Mouse (Mus musculus) embryonic facial prominence, embryonic 14.5 days (tissue): ENCODE measurements around the gene Gm49358. TPM values are rescaled to one million over a fixed set of nuclear protein-coding genes. Genes with fewer than 3 reads are reported as not detected.

Experiments
- ATAC-seq: fragments of 200-750 bp; cut with Nextera tagmentation; 2 replicates; pipeline ENCODE4 v1.8.0; 2017; ENCODE audit warnings: low read depth, moderate number of reproducible peaks, moderate TSS enrichment
- DNase-seq: peaks from one replicate; pipeline ENCODE4 v3.0.0-alpha.2; 2015; ENCODE audit warnings: low spot score
- H3K27ac ChIP-seq: fragments of 300-500 bp; sonication (generic); replicated peaks from 2 replicates; pipeline ENCODE4 v1.5.1; 2014; ENCODE audit warnings: low read depth, mild to moderate bottlenecking, low read length, moderate library complexity
- H3K27me3 ChIP-seq: fragments of 300-500 bp; sonication (generic); replicated peaks from 2 replicates; pipeline ENCODE4 v1.6.1; 2014; ENCODE audit warnings: low read length; ENCODE audit not compliant: control insufficient read depth, insufficient read depth
- H3K36me3 ChIP-seq: fragments of 300-500 bp; sonication (generic); 2 replicates; pipeline ENCODE4 v1.6.1; 2014; ENCODE audit warnings: low read length, mixed read lengths; ENCODE audit not compliant: control insufficient read depth, insufficient read depth
- H3K4me1 ChIP-seq: fragments of 300-500 bp; sonication (generic); 2 replicates; pipeline ENCODE4 v1.6.1; 2014; ENCODE audit warnings: antibody characterized with exemption, low read length; ENCODE audit not compliant: control insufficient read depth, insufficient read depth
- H3K4me2 ChIP-seq: fragments of 300-500 bp; sonication (generic); 2 replicates; pipeline ENCODE4 v1.6.1; 2014; ENCODE audit warnings: low read depth, mild to moderate bottlenecking, low read length, moderate library complexity, mixed read lengths
- H3K4me3 ChIP-seq: fragments of 300-500 bp; sonication (generic); 2 replicates; pipeline ENCODE4 v1.5.1; 2014; ENCODE audit warnings: low read depth, mild to moderate bottlenecking, low read length
- H3K9ac ChIP-seq: fragments of 300-500 bp; sonication (generic); 2 replicates; pipeline ENCODE4 v1.6.1; 2014; ENCODE audit warnings: low read depth, mild to moderate bottlenecking, low read length, moderate library complexity, mixed read lengths
- H3K9me3 ChIP-seq: fragments of 300-500 bp; sonication (generic); 2 replicates; pipeline ENCODE4 v1.6.1; 2016; ENCODE audit warnings: low read length; ENCODE audit not compliant: control insufficient read depth
- WGBS: fragments of 180-500 bp; shearing (Covaris S2); extraction: QIAGEN DNeasy Blood & Tissue Kit; methylation state at CpG from one replicate; pipeline ENCODE4 v1.1.7; 2014; 5-methylcytosine and 5-hydroxymethylcytosine counted together
- polyA plus RNA-seq: library from polyadenylated mRNA; unstranded; fragments of >200 nt; fragmentation: Nextera tagmentation; extraction: Ambion mirVana; gene quantifications from 2 replicates; pipeline ENCODE4 v1.2.1, GENCODE M21; 2014

The Gm49358 gene
- polyA plus RNA-seq, 1 experiment from 2014 or later: not detected

DNA sequence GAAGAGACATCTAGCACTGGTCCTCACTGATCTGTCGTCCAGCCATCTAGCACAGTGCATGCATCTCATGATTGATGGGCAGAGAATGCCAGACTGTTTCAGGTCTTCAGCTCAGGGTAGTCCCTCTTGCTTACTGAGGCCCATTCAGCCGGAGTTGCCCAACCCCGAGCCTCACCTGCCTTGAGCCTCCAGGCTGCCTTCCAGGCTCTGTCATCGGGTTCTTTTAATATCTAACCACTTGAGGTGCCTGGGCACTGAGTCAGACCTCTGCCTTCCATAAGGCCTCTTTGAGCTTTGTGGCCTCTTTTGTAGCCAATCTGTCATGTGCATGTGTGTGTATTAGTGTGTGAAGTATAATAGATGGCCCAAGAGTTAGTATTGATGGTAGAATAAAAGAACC, 85.7 kb downstream of the Gm49358 start:
- H3K9me3 ChIP-seq: no peaks in the 10 kb centered on the region
- no peaks in the 10 kb centered on the region for H3K27me3 ChIP-seq
- ATAC-seq: no peak
- H3K4me3 ChIP-seq: no peak overlapping the region
- H3K4me2 ChIP-seq: no peak overlapping the region
- no peak for DNase-seq
- H3K27ac ChIP-seq: no peak overlapping the region
- WGBS: 82% methylated on average over 4 of the region's 4 CpGs
- no peaks in the 10 kb centered on the region for H3K4me1 ChIP-seq
- no peak overlapping the region for H3K9ac ChIP-seq
- H3K36me3 ChIP-seq: no peaks in the 10 kb centered on the region

- no peak overlapping the region for H3K4me3 ChIP-seq
- H3K27ac ChIP-seq: no peak overlapping the region
- WGBS: 81% methylated on average over 6 of the region's 6 CpGs
- H3K36me3 ChIP-seq: no peaks in the 10 kb centered on the region
- DNase-seq (no peak), ATAC-seq (no peak)
- no peak overlapping the region for H3K4me2 ChIP-seq
- H3K9me3 ChIP-seq: no peaks in the 10 kb centered on the region
- no peak overlapping the region for H3K9ac ChIP-seq
- no peaks in the 10 kb centered on the region for H3K27me3 ChIP-seq
- no peaks in the 10 kb centered on the region for H3K4me1 ChIP-seq
Measured at GRCm38 (mm10) chr10:86852160-86852559, 88.4 kb downstream of the Gm49358 start.

- Histone ChIP-seq H3K27me3 (no peaks in the 10 kb centered on the region), H3K36me3 (no peaks in the 10 kb centered on the region), H3K4me2 (no peak overlapping the region), H3K4me3 (no peak overlapping the region), H3K9me3 (no peaks in the 10 kb centered on the region), H3K9ac (no peak overlapping the region), H3K4me1 (no peaks in the 10 kb centered on the region), H3K27ac (no peak overlapping the region)
- WGBS: 83% methylated on average over 3 of the region's 3 CpGs
- ATAC-seq: no peak
- no peak for DNase-seq
Measured at GRCm38 (mm10) chr10:86853433-86853832, 89.7 kb downstream of the Gm49358 start.

GRCm38 (mm10) chr10:86860396-86860795, 96.6 kb downstream of the Gm49358 start:
- WGBS: 72% methylated on average over 4 of the region's 4 CpGs
- Histone ChIP-seq H3K27ac (no peak overlapping the region), H3K4me2 (no peak overlapping the region), H3K9me3 (no peaks in the 10 kb centered on the region), H3K36me3 (no peaks in the 10 kb centered on the region), H3K4me3 (no peak overlapping the region), H3K9ac (no peak overlapping the region), H3K27me3 (no peaks in the 10 kb centered on the region), H3K4me1 (no peaks in the 10 kb centered on the region)
- DNase-seq (no peak), ATAC-seq (no peak)

DNA sequence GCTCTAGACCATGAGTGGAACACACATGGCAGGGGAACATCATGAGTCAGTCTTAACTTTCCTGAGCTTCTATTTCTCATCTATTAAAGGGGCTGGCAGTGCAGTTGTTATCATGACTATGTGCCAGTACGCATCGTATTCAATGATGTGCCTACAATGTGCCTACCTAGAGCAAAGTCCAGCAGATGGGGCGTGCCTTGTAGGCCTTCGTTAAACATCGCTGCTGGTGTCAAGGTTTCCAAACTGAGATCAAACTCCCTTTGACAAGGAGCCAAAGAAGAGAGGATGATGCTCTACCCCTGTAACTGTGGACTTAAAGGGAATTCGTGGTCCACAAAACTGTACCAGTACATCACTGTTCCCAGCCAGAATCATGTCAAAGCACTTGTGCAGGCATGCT, 98.7 kb downstream of the Gm49358 start:
- no peaks in the 10 kb centered on the region for H3K27me3 ChIP-seq
- ATAC-seq: no peak
- no peak overlapping the region for H3K9ac ChIP-seq
- no peaks in the 10 kb centered on the region for H3K4me1 ChIP-seq
- H3K4me2 ChIP-seq: no peak overlapping the region
- H3K36me3 ChIP-seq: no peaks in the 10 kb centered on the region
- no peak overlapping the region for H3K4me3 ChIP-seq
- 89% methylated on average over 6 of the region's 6 CpGs for WGBS
- no peaks in the 10 kb centered on the region for H3K9me3 ChIP-seq
- DNase-seq: no peak
- no peak overlapping the region for H3K27ac ChIP-seq

DNA sequence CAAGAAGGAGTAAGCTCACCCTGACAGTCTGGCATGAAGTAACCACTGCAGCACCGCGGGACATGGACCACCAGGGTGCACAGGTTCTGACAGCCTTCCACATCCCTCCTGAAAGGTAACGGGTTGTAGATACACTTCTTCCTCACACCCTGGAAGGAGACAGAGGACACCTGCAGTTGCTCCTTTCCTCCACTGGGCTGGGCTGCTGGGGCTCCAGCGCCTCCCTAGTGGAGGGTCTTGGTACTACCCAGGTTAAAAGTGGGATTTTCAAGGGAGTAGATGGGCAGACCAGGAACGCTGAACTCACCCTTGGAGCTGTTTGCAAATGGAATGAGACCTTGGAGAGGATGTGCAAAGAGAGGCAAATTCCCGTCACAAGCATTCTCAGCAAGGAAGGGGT, 99.7 kb downstream of the Gm49358 start:
- H3K4me3 ChIP-seq: no peak overlapping the region
- H3K27ac ChIP-seq: no peak overlapping the region

GRCm38 (mm10) chr10:86872121-86872520, 108.3 kb downstream of the Gm49358 start:
- ATAC-seq: no peak
- no peaks in the 10 kb centered on the region for H3K9me3 ChIP-seq
- H3K4me2 ChIP-seq: no peak overlapping the region
- 66% methylated on average over 7 of the region's 7 CpGs for WGBS
- no peak for DNase-seq
- no peak overlapping the region for H3K27ac ChIP-seq
- no peak overlapping the region for H3K9ac ChIP-seq
- H3K27me3 ChIP-seq: no peaks in the 10 kb centered on the region
- no peaks in the 10 kb centered on the region for H3K36me3 ChIP-seq
- H3K4me3 ChIP-seq: no peak overlapping the region
- H3K4me1 ChIP-seq: no peaks in the 10 kb centered on the region

More for the DNA sequence above, 99.7 kb downstream of the Gm49358 start:
- Histone ChIP-seq H3K36me3 (no peaks in the 10 kb centered on the region), H3K4me1 (no peaks in the 10 kb centered on the region), H3K27me3 (no peaks in the 10 kb centered on the region), H3K9me3 (no peaks in the 10 kb centered on the region), H3K4me2 (no peak overlapping the region), H3K9ac (no peak overlapping the region)
- ATAC-seq (no peak), DNase-seq (no peak)
- 93% methylated on average over 6 of the region's 6 CpGs for WGBS

- no peak overlapping the region for H3K9ac ChIP-seq
- 72% methylated on average over 5 of the region's 5 CpGs for WGBS
- no peak overlapping the region for H3K27ac ChIP-seq
- DNase-seq (no peak), ATAC-seq (no peak)
- H3K27me3 ChIP-seq: no peaks in the 10 kb centered on the region
- no peak overlapping the region for H3K4me3 ChIP-seq
- no peaks in the 10 kb centered on the region for H3K36me3 ChIP-seq
- no peaks in the 10 kb centered on the region for H3K4me1 ChIP-seq
- H3K4me2 ChIP-seq: no peak overlapping the region
- no peaks in the 10 kb centered on the region for H3K9me3 ChIP-seq
Measured at GRCm38 (mm10) chr10:86872591-86872990, 108.8 kb downstream of the Gm49358 start.

GRCm38 (mm10) chr10:86878721-86879120, 114.9 kb downstream of the Gm49358 start:
- Histone ChIP-seq H3K4me1 (no peaks in the 10 kb centered on the region), H3K4me2 (no peak overlapping the region), H3K4me3 (no peak overlapping the region), H3K36me3 (no peaks in the 10 kb centered on the region), H3K27ac (no peak overlapping the region), H3K9ac (no peak overlapping the region), H3K9me3 (no peaks in the 10 kb centered on the region), H3K27me3 (no peaks in the 10 kb centered on the region)
- WGBS: 65% methylated on average over 7 of the region's 7 CpGs
- DNase-seq (no peak), ATAC-seq (no peak)
